Mouse (Mus musculus): Measurements from ENCODE around the gene 9230102O04Rik. TPM values are rescaled to one million over a fixed set of nuclear protein-coding genes. Genes with fewer than 3 reads are reported as not detected.

The 9230102O04Rik gene
- total and polyA plus RNA-seq, 2 experiments from 2014 or later = not detected

- no peak for TF ChIP-seq CTCF (IDR thresholded peaks at IDR 0.05; ENCODE audit: low read depth)
- no peak overlapping the region for H3K4me3 ChIP-seq (ENCODE audit: low read depth, low read length)
- DNase-seq (no peak), ATAC-seq (no peak)
- H3K4me1 ChIP-seq (ENCODE audit: insufficient read depth) = no peaks in the 10 kb centered on the region
- H3K27ac ChIP-seq (ENCODE audit: low read depth, low read length) = no peak overlapping the region
- H3K36me3 ChIP-seq (ENCODE audit: insufficient read depth) = no peaks in the 10 kb centered on the region
- H3K4me2 ChIP-seq (ENCODE audit: low read depth) = no peak overlapping the region
- 27% methylated on average over 4 of the region's 4 CpGs for WGBS
- H3K27me3 ChIP-seq (ENCODE audit: insufficient read depth, low read length) = peaks cover 61% of the 10 kb centered on the region
- no peak overlapping the region for H3K9ac ChIP-seq
- no peaks in the 10 kb centered on the region for H3K9me3 ChIP-seq (ENCODE audit: low read length)
Measured at GRCm38 (mm10) chr2:9871141-9871716, 18.1 kb downstream of the 9230102O04Rik start.

GRCm38 (mm10) chr2:9867092-9867825 lies 22.1 kb downstream of the 9230102O04Rik start:
- H3K36me3 ChIP-seq (ENCODE audit: insufficient read depth) = no peaks in the 10 kb centered on the region
- ATAC-seq = no peak
- DNase-seq = no peak
- H3K27ac ChIP-seq (ENCODE audit: low read depth, low read length) = no peak overlapping the region
- H3K9me3 ChIP-seq (ENCODE audit: low read length) = no peaks in the 10 kb centered on the region
- no peak overlapping the region for H3K4me2 ChIP-seq (ENCODE audit: low read depth)
- H3K9ac ChIP-seq = no peak overlapping the region
- no peaks in the 10 kb centered on the region for H3K4me1 ChIP-seq (ENCODE audit: insufficient read depth)
- no peak for TF ChIP-seq CTCF (IDR thresholded peaks at IDR 0.05; ENCODE audit: low read depth)
- H3K27me3 ChIP-seq (ENCODE audit: insufficient read depth, low read length) = peaks cover 25% of the 10 kb centered on the region
- H3K4me3 ChIP-seq (ENCODE audit: low read depth, low read length) = no peak overlapping the region
- WGBS = 80% methylated on average over 12 of the region's 12 CpGs

GRCm38 (mm10) chr2:9860698-9861097 lies 28.6 kb downstream of the 9230102O04Rik start:
- no peak for DNase-seq
- Histone ChIP-seq H3K4me1 (ENCODE audit: insufficient read depth) (no peaks in the 10 kb centered on the region), H3K4me2 (ENCODE audit: low read depth) (no peak overlapping the region), H3K9me3 (ENCODE audit: low read length) (no peaks in the 10 kb centered on the region), H3K4me3 (ENCODE audit: low read depth, low read length) (no peak overlapping the region), H3K9ac (no peak overlapping the region), H3K36me3 (ENCODE audit: insufficient read depth) (no peaks in the 10 kb centered on the region), H3K27ac (ENCODE audit: low read depth, low read length) (no peak overlapping the region), H3K27me3 (ENCODE audit: insufficient read depth, low read length) (no peaks in the 10 kb centered on the region)
- no peak for TF ChIP-seq CTCF (IDR thresholded peaks at IDR 0.05; ENCODE audit: low read depth)
- ATAC-seq = no peak
- 76% methylated on average over 5 of the region's 5 CpGs for WGBS

- Histone ChIP-seq H3K27ac (ENCODE audit: low read depth, low read length) (no peak overlapping the region), H3K9ac (no peak overlapping the region), H3K27me3 (ENCODE audit: insufficient read depth, low read length) (no peaks in the 10 kb centered on the region), H3K9me3 (ENCODE audit: low read length) (no peaks in the 10 kb centered on the region), H3K4me3 (ENCODE audit: low read depth, low read length) (no peak overlapping the region), H3K4me2 (ENCODE audit: low read depth) (no peak overlapping the region), H3K4me1 (ENCODE audit: insufficient read depth) (no peaks in the 10 kb centered on the region), H3K36me3 (ENCODE audit: insufficient read depth) (no peaks in the 10 kb centered on the region)
- no peak for DNase-seq
- no peak for ATAC-seq
- TF ChIP-seq CTCF (IDR thresholded peaks at IDR 0.05; ENCODE audit: low read depth) = no peak
- 17% methylated on average over 4 of the region's 4 CpGs for WGBS
Measured at GRCm38 (mm10) chr2:9855861-9856260, 33.5 kb downstream of the 9230102O04Rik start.

- no peak overlapping the region for H3K27ac ChIP-seq (ENCODE audit: low read depth, low read length)
- no peak overlapping the region for H3K4me3 ChIP-seq (ENCODE audit: low read depth, low read length)
- no peaks in the 10 kb centered on the region for H3K36me3 ChIP-seq (ENCODE audit: insufficient read depth)
- no peak overlapping the region for H3K9ac ChIP-seq
- H3K27me3 ChIP-seq (ENCODE audit: insufficient read depth, low read length) = no peaks in the 10 kb centered on the region
- 43% methylated on average over 13 of the region's 13 CpGs for WGBS
- no peak for ATAC-seq
- no peak overlapping the region for H3K4me2 ChIP-seq (ENCODE audit: low read depth)
- no peaks in the 10 kb centered on the region for H3K4me1 ChIP-seq (ENCODE audit: insufficient read depth)
- DNase-seq = no peak
- no peaks in the 10 kb centered on the region for H3K9me3 ChIP-seq (ENCODE audit: low read length)
- no peak for TF ChIP-seq CTCF (IDR thresholded peaks at IDR 0.05; ENCODE audit: low read depth)
Measured at GRCm38 (mm10) chr2:9852851-9853576, 36.3 kb downstream of the 9230102O04Rik start.

- DNase-seq = no peak
Measured at GRCm38 (mm10) chr2:9835195-9835594, 54.1 kb downstream of the 9230102O04Rik start.

GRCm38 (mm10) chr2:9833712-9834111 lies 55.6 kb downstream of the 9230102O04Rik start:
- no peak for TF ChIP-seq CTCF (IDR thresholded peaks at IDR 0.05; ENCODE audit: low read depth)
- Histone ChIP-seq H3K4me3 (ENCODE audit: low read depth, low read length) (no peak overlapping the region), H3K36me3 (ENCODE audit: insufficient read depth) (no peaks in the 10 kb centered on the region), H3K27ac (ENCODE audit: low read depth, low read length) (no peak overlapping the region), H3K9me3 (ENCODE audit: low read length) (no peaks in the 10 kb centered on the region), H3K27me3 (ENCODE audit: insufficient read depth, low read length) (no peaks in the 10 kb centered on the region), H3K4me2 (ENCODE audit: low read depth) (no peak overlapping the region), H3K9ac (no peak overlapping the region), H3K4me1 (ENCODE audit: insufficient read depth) (no peaks in the 10 kb centered on the region)
- ATAC-seq = no peak
- DNase-seq = no peak
- WGBS = 88% methylated on average over 7 of the region's 7 CpGs

More at GRCm38 (mm10) chr2:9835195-9835594, 54.1 kb downstream of the 9230102O04Rik start:
- Histone ChIP-seq H3K4me1 (ENCODE audit: insufficient read depth) (no peaks in the 10 kb centered on the region), H3K36me3 (ENCODE audit: insufficient read depth) (no peaks in the 10 kb centered on the region), H3K27me3 (ENCODE audit: insufficient read depth, low read length) (no peaks in the 10 kb centered on the region), H3K4me2 (ENCODE audit: low read depth) (no peak overlapping the region), H3K27ac (ENCODE audit: low read depth, low read length) (no peak overlapping the region), H3K9me3 (ENCODE audit: low read length) (no peaks in the 10 kb centered on the region), H3K9ac (no peak overlapping the region), H3K4me3 (ENCODE audit: low read depth, low read length) (no peak overlapping the region)
- no peak for ATAC-seq
- WGBS = 40% methylated on average over 7 of the region's 7 CpGs
- no peak for TF ChIP-seq CTCF (IDR thresholded peaks at IDR 0.05; ENCODE audit: low read depth)

Other genes starting within 250 kb of the 9230102O04Rik start
- not detected in 2 replicates for gene 4930412O13Rik, start 8.3 kb downstream of the 9230102O04Rik start, total RNA-seq (2014; rRNA removed)
- not detected in 2 replicates for gene 4930412O13Rik, start 8.3 kb downstream of the 9230102O04Rik start, polyA plus RNA-seq (2015; fragmentation: Nextera tagmentation; extraction: Ambion mirVana)
- 0.48 and 0.62 TPM in 2 replicates for gene Gata3, start 494 bp upstream of the 9230102O04Rik start, total RNA-seq (2014; rRNA removed)
- 1.4 and 1.8 TPM in 2 replicates for gene Gata3, start 494 bp upstream of the 9230102O04Rik start, polyA plus RNA-seq (2015; fragmentation: Nextera tagmentation; extraction: Ambion mirVana)
- gene Taf3, start 159.1 kb upstream of the 9230102O04Rik start, total RNA-seq (2014; rRNA removed) = 3.5 and 4.1 TPM in 2 replicates
- 6.2 and 9.6 TPM in 2 replicates for gene Taf3, start 159.1 kb upstream of the 9230102O04Rik start, polyA plus RNA-seq (2015; fragmentation: Nextera tagmentation; extraction: Ambion mirVana)
- gene Atp5c1, start 191.0 kb upstream of the 9230102O04Rik start, total RNA-seq (2014; rRNA removed) = 519 and 627 TPM in 2 replicates
- 663 and 775 TPM in 2 replicates for gene Atp5c1, start 191.0 kb upstream of the 9230102O04Rik start, polyA plus RNA-seq (2015; fragmentation: Nextera tagmentation; extraction: Ambion mirVana)
- gene Kin, start 191.1 kb upstream of the 9230102O04Rik start, total RNA-seq (2014; rRNA removed) = 14.6 and 17.9 TPM in 2 replicates
- gene Kin, start 191.1 kb upstream of the 9230102O04Rik start, polyA plus RNA-seq (2015; fragmentation: Nextera tagmentation; extraction: Ambion mirVana) = 14.1 and 17.5 TPM in 2 replicates
- 8.8 and 9.1 TPM in 2 replicates for gene Itih2, start 241.9 kb upstream of the 9230102O04Rik start, total RNA-seq (2014; rRNA removed)
- 3.5 and 4.4 TPM in 2 replicates for gene Itih2, start 241.9 kb upstream of the 9230102O04Rik start, polyA plus RNA-seq (2015; fragmentation: Nextera tagmentation; extraction: Ambion mirVana)